ENCODE assay signal across 26 mouse cellular contexts in genomic region chr13:103643486-103643885, GRCm38 (mm10).
"Had no signal": no experiment of that assay in that cellular context is flagged by ENCODE, and none has a peak within 500 bp of the region (broad histone marks: within the 10 kb centered on the region; RNA-seq: fewer than 3 reads in every experiment).

No protein-coding gene starts in this region.

- H3K4me2 ChIP-seq: heart, embryonic 11.5 days; heart, embryonic 13.5 days; heart, embryonic 15.5 days; hindbrain, embryonic 14.5 days; intestine, embryonic 15.5 days; limb, embryonic 12.5 days; liver, embryonic 11.5 days; liver, embryonic 13.5 days; liver, embryonic 15.5 days had no signal

- H3K27ac ChIP-seq: gastrocnemius, adult 2 months; heart, adult 2 months; heart, embryonic 13.5 days; heart, embryonic 15.5 days; hindbrain, embryonic 14.5 days; intestine, embryonic 15.5 days; layer of hippocampus, adult 2 months; left cerebral cortex, adult 2 months; limb, embryonic 10.5 days; limb, embryonic 12.5 days; liver, embryonic 13.5 days; liver, embryonic 15.5 days had no signal

- H3K27me3 ChIP-seq: heart, embryonic 13.5 days; heart, embryonic 15.5 days; intestine, embryonic 15.5 days; limb, embryonic 12.5 days; liver, embryonic 13.5 days; liver, embryonic 15.5 days had no signal

- H3K9ac ChIP-seq: heart, embryonic 13.5 days; heart, embryonic 15.5 days; hindbrain, embryonic 14.5 days; intestine, embryonic 15.5 days; limb, embryonic 12.5 days; liver, embryonic 13.5 days; liver, embryonic 15.5 days had no signal

- ATAC-seq: inflammation-experienced regulatory T-cells, adult 6 months; intestine, postnatal 0 days had no signal

- H3K36me3 ChIP-seq: heart, embryonic 13.5 days; heart, embryonic 15.5 days; intestine, embryonic 15.5 days; limb, embryonic 10.5 days; limb, embryonic 12.5 days; liver, embryonic 13.5 days; liver, embryonic 15.5 days had no signal

- H3K4me1 ChIP-seq: heart, embryonic 13.5 days; heart, embryonic 15.5 days; intestine, embryonic 15.5 days; liver, embryonic 13.5 days; liver, embryonic 15.5 days had no signal

- H3K4me3 ChIP-seq: gastrocnemius, adult 2 months; heart, adult 2 months; heart, embryonic 13.5 days; heart, embryonic 15.5 days; intestine, embryonic 15.5 days; layer of hippocampus, adult 2 months; left cerebral cortex, adult 2 months; limb, embryonic 10.5 days; limb, embryonic 12.5 days; liver, embryonic 13.5 days; liver, embryonic 15.5 days had no signal

- H3K9me3 ChIP-seq: heart, embryonic 13.5 days; heart, embryonic 15.5 days; intestine, embryonic 15.5 days; limb, embryonic 10.5 days; limb, embryonic 12.5 days; liver, embryonic 13.5 days; liver, embryonic 15.5 days had no signal

- DNase-seq: gastrocnemius, adult 2 months; gastrocnemius, postnatal 10 days; gastrocnemius, postnatal 25 days; heart, adult 2 months; heart, postnatal 14 days; heart, postnatal 4 days; kidney, adult 18-20 months; kidney, adult 8-10 months; kidney, postnatal 10 days; kidney, postnatal 25 days; kidney, postnatal 4 days; liver; liver, embryonic 13.5 days had no signal
